Mouse (Mus musculus): Measurements from ENCODE around the gene Ifnar2.

DNA sequence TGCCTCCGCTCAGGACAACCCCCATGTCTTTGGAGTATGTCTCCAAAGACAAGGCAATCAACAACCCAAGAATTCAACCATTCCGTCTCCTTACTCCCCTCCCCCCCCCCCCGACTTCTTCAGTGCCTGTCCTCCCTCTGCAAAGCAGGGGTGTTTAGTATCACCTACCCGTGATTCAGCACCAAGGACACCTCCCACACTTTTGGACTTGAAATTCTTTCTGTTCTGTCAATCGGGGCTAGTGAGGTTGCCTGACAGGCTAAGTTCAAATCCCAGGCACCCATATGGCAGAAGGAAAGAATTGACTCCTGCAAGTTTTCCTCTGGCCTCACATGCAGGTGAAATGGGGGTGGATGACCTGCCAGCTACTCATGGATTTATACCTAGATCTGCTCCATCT, 41.4 kb upstream of the Ifnar2 start:
- TF ChIP-seq CTCF (IDR thresholded peaks at IDR 0.05; ENCODE audit: low read depth) (no peak), EP300 (IDR thresholded peaks at IDR 0.05; ENCODE audit: low read depth) (no peak)
